Mouse (Mus musculus) frontal cortex, adult (tissue): ENCODE measurements around the gene Aldh3a2.
"Not testable (repeated sequence)": the region's sequence is repeated elsewhere in the genome, so short reads cannot be mapped to it uniquely, and the experiment has no call there.

Experiments used
- ATAC-seq: cut with Nextera tagmentation; 2 replicates; pipeline ENCODE4 v1.9.2; 2017; ENCODE audit warnings: mild to moderate bottlenecking, moderate library complexity, mixed read lengths; ENCODE audit not compliant: low TSS enrichment

Gene Aldh3a2

DNA sequence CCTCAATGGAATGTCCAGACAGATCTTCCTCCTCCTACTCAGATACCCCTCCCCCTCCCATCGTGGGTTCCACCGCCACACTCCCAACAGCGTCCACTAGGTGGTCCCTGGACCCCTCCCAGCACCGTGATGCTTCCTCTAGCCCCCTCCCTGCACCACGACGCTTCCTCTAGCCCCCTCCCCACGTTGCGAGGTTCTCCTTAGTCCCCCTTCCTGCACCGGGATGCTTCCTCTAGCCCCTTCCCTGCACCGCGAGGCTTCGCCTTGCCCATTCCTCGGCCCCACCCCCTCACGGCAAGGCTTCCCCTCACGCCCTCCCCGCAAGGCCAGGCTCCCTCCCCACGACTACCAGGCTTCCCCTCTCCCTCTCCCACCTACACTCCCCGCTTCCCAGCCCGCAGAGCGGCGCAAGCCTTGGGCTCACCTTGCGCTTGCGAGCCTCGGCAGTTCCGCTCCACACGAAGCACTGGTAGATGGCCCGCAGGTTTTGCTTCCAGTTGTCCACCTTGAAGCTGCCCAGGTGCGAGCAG lies 92.9 kb downstream of the Aldh3a2 start:
- ATAC-seq: peak; percentile 32; the same call in 1 of the 2 replicates

DNA sequence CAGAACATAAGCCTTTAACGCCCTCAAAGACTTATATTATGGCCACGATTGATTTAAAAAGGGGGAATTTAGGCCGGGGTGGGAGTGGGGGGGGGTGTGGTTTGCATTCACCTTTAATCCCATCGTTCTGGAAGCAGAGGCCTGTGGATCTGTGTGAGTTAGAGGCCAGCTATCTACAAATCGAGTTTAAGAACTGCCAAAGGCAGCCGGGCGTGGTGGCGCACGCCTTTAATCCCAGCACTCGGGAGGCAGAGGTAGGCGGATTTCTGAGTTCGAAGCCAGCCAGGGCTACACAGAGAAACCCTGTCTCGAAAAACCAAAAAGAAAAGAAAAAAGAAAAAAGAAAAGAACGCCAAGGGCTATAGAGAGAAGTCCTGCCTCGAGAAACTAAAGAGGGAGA lies 93.8 kb downstream of the Aldh3a2 start:
- ATAC-seq: not testable (repeated sequence)
